Mouse (Mus musculus) olfactory bulb, adult 2 months (tissue): Measurements from ENCODE around the gene Amelx.

Source experiments
- CTCF ChIP-seq: fragments of 200-500 bp; IDR thresholded peaks from 2 replicates; pipeline ENCODE4 v1.5.1; 2012; ENCODE audit warnings: low read depth, mild to moderate bottlenecking, low read length, moderate library complexity; ENCODE audit not compliant: insufficient read depth
- POLR2A ChIP-seq: fragments of 200-500 bp; IDR thresholded peaks from 2 replicates; pipeline ENCODE4 v1.6.1; 2012; ENCODE audit warnings: mild to moderate bottlenecking, low read depth, low read length, moderate library complexity; ENCODE audit not compliant: insufficient read depth

DNA sequence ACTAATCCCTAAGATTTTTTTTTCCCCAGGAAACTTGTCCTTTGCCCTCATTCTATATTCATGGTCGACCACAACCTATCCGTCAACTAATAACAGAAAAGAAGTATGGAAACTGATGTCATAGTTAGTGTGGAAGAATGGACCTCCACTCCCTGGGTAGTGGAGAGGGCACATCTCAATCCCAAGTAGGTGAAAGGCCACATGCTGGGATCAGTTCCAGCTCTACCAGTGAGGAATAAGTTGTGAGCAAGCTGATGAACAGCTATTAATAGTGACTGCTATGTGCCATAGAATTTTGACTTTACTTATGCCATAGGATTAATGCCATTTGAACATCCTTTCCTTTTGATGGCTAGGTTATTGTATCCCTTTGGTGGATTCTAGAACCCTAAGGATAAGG, 8.4 kb downstream of the Amelx start:
- TF ChIP-seq CTCF (no peak), POLR2A (no peak)
